Mouse (Mus musculus) monocyte, adult 5-6 weeks (primary cell): ENCODE data around the gene Dcaf12. TPM values are rescaled to one million over a fixed set of nuclear protein-coding genes. Genes with fewer than 3 reads are reported as not detected.

Experiments used
- ATAC-seq: fragments of 153-309, 156-312 bp; replicated peaks from 2 replicates; pipeline ENCODE4 v1.8.0; 2017; ENCODE audit warnings: mild to moderate bottlenecking; ENCODE audit not compliant: low TSS enrichment, insufficient number of reproducible peaks, severe bottlenecking, poor library complexity, low FRiP score
- total RNA-seq: library from RNA; stranded (forward); fragments of 200-1000, 200-491, 200-594 nt; gene quantifications from 3 replicates; pipeline ENCODE4 v1.2.3, GENCODE M21; 2017

The Dcaf12 gene
- total RNA-seq, 1 experiment from 2014 or later = 49.8 TPM

- ATAC-seq = no peak
Measured at GRCm38 (mm10) chr4:41259019-41259418, 55.7 kb downstream of the Dcaf12 start.

- ATAC-seq = no peak
Measured at GRCm38 (mm10) chr4:41257752-41258151, 56.9 kb downstream of the Dcaf12 start.

GRCm38 (mm10) chr4:41255564-41256210, 59.0 kb downstream of the Dcaf12 start:
- no peak for ATAC-seq

GRCm38 (mm10) chr4:41253756-41254155, 60.9 kb downstream of the Dcaf12 start:
- no peak for ATAC-seq

GRCm38 (mm10) chr4:41245408-41245807, 69.3 kb downstream of the Dcaf12 start:
- no peak for ATAC-seq

Other genes with a start within 250 kb of the Dcaf12 start
- 0.38 to 1.4 TPM in 2 of 3 replicates, not detected in the other for gene Aqp3, start 216.7 kb downstream of the Dcaf12 start, total RNA-seq
- 18.0 to 23.8 TPM (median 22.2 TPM) in 3 replicates for gene Nol6, start 190.4 kb downstream of the Dcaf12 start, total RNA-seq
- gene Ube2r2, start 179.1 kb downstream of the Dcaf12 start, total RNA-seq = 34.8 to 50.0 TPM (median 44.1 TPM) in 3 replicates
- 6.6 to 19.8 TPM (median 17.1 TPM) in 3 replicates for gene Ubap2, start 39.7 kb downstream of the Dcaf12 start, total RNA-seq
- gene Ubap1, start 34.1 kb upstream of the Dcaf12 start, total RNA-seq = 70.9 to 80.1 TPM (median 79.6 TPM) in 3 replicates
- gene Kif24, start 150.0 kb upstream of the Dcaf12 start, total RNA-seq = 0.57 to 1.6 TPM (median 1.3 TPM) in 3 replicates
- gene Nudt2, start 150.3 kb upstream of the Dcaf12 start, total RNA-seq = 4.4 to 10.3 TPM (median 5.0 TPM) in 3 replicates
- 0.21 TPM in 1 of 3 replicates, not detected in the others for gene AI464131, start 188.2 kb upstream of the Dcaf12 start, total RNA-seq
- gene 1110017D15Rik, start 202.4 kb upstream of the Dcaf12 start, total RNA-seq = 2.1 to 2.2 TPM in 2 of 3 replicates, not detected in the other